Mouse (Mus musculus) CH12.LX (cell line): ENCODE measurements around the gene Cpb2. TPM values are rescaled to one million over a fixed set of nuclear protein-coding genes. Genes with fewer than 3 reads are reported as not detected.
A peak's percentile ranks its signal among the peaks of the same experiment; 100 is the strongest.

ENCODE experiments used
- DNase-seq: peaks from one replicate; pipeline ENCODE4 v3.0.0-alpha.2; 2013; ENCODE audit errors: extremely low read depth
- H3K27ac ChIP-seq: 2 replicates; pipeline ENCODE4 v1.5.1; 2012; ENCODE audit warnings: low read depth, mild to moderate bottlenecking, control low read depth, moderate library complexity; ENCODE audit not compliant: insufficient read depth
- H3K27me3 ChIP-seq: replicated peaks from 2 replicates; pipeline ENCODE3; 2012; ENCODE audit warnings: inconsistent platforms
- H3K36me3 ChIP-seq, 2 experiments: replicated peaks in 1 of 2; 2 replicates each; pipeline versions ENCODE3 to v1.6.1; 2012; ENCODE audit warnings: inconsistent platforms in 1 of 2, low read length in 1 of 2, mild to moderate bottlenecking in 1 of 2, mixed read lengths in 1 of 2, moderate library complexity in 1 of 2; ENCODE audit not compliant: control insufficient read depth in 1 of 2, insufficient read depth in 1 of 2
- H3K4me1 ChIP-seq, 2 experiments: 2 replicates each; pipeline ENCODE4 v1.6.1; 2012; ENCODE audit warnings: inconsistent platforms in 1 of 2, moderate library complexity in 1 of 2; ENCODE audit not compliant: insufficient read depth in 2 of 2, control insufficient read depth in 1 of 2
- H3K4me2 ChIP-seq: 2 replicates; pipeline ENCODE4 v1.6.1; 2012; ENCODE audit warnings: low read depth, mild to moderate bottlenecking, control low read depth; ENCODE audit not compliant: poor library complexity, insufficient read depth, severe bottlenecking
- H3K4me3 ChIP-seq, 3 experiments: fragments of 150-350 bp in 1 of 3; sonication (generic) in 1 of 3; replicated peaks in 1 of 3; 2 replicates each; pipeline versions ENCODE3 to v1.5.1; 2011 to 2012; ENCODE audit warnings: low read depth in 2 of 3, low read length in 2 of 3, mild to moderate bottlenecking in 2 of 3, moderate library complexity in 2 of 3, control low read depth in 1 of 3, improper control_type of control experiment in 1 of 3, inconsistent platforms in 1 of 3, mixed read lengths in 1 of 3; ENCODE audit not compliant: poor library complexity in 1 of 3
- H3K79me2 ChIP-seq: replicated peaks from 2 replicates; pipeline ENCODE4 v1.6.1; 2012; ENCODE audit warnings: mild to moderate bottlenecking, moderate library complexity; ENCODE audit not compliant: control insufficient read depth, poor library complexity, insufficient read depth, severe bottlenecking; ENCODE audit errors: extremely low read depth
- H3K9ac ChIP-seq: 2 replicates; pipeline ENCODE4 v1.6.1; 2012; ENCODE audit warnings: low read depth, mild to moderate bottlenecking, control low read depth, moderate library complexity; ENCODE audit not compliant: insufficient read depth
- H3K9me3 ChIP-seq: replicated peaks from 2 replicates; pipeline ENCODE3; 2012; ENCODE audit warnings: low read length, inconsistent platforms, mixed read lengths
- BHLHE40 ChIP-seq: IDR thresholded peaks from 2 replicates; pipeline ENCODE4 v1.6.1; 2011; ENCODE audit warnings: mild to moderate bottlenecking, low read depth, low read length, improper control_type of control experiment
- CHD1 ChIP-seq: IDR thresholded peaks from 2 replicates; pipeline ENCODE4 v1.6.1; 2012; ENCODE audit warnings: low read depth, low read length, improper control_type of control experiment, inconsistent platforms
- CHD2 ChIP-seq: IDR thresholded peaks from 2 replicates; pipeline ENCODE4 v1.6.1; 2011; ENCODE audit warnings: low read length, improper control_type of control experiment
- CTCF ChIP-seq, 2 experiments: IDR thresholded peaks in 1 of 2; conservative IDR thresholded peaks in 1 of 2; 2 replicates each; pipeline ENCODE4 v1.5.1; 2011 to 2012; ENCODE audit warnings: low read depth in 2 of 2, low read length in 2 of 2, improper control_type of control experiment in 1 of 2, inconsistent platforms in 1 of 2, mild to moderate bottlenecking in 1 of 2, moderate library complexity in 1 of 2
- ETS1 ChIP-seq: conservative IDR thresholded peaks from 2 replicates; pipeline ENCODE4 v1.6.1; 2012; ENCODE audit warnings: low read depth, mild to moderate bottlenecking, inconsistent platforms, low read length, improper control_type of control experiment, moderate library complexity
- GABPA ChIP-seq: IDR thresholded peaks from 2 replicates; pipeline ENCODE4 v1.6.1; 2012; ENCODE audit warnings: low read depth, low read length, improper control_type of control experiment, inconsistent platforms; ENCODE audit not compliant: insufficient replicate concordance
- JUND ChIP-seq: conservative IDR thresholded peaks from 2 replicates; pipeline ENCODE4 v1.6.1; 2011; ENCODE audit warnings: low read depth, low read length, improper control_type of control experiment
- KAT2A ChIP-seq: IDR thresholded peaks from 2 replicates; pipeline ENCODE4 v1.6.1; 2012; ENCODE audit warnings: low read length, improper control_type of control experiment, inconsistent platforms; ENCODE audit not compliant: insufficient replicate concordance
- MAFK ChIP-seq: IDR thresholded peaks from 2 replicates; pipeline ENCODE4 v1.6.1; 2011; ENCODE audit warnings: low read length, improper control_type of control experiment; ENCODE audit not compliant: insufficient replicate concordance
- MEF2A ChIP-seq: IDR thresholded peaks from 2 replicates; pipeline ENCODE4 v1.6.1; 2014; ENCODE audit warnings: low read depth, mild to moderate bottlenecking, inconsistent platforms, low read length, improper control_type of control experiment, borderline replicate concordance
- MXI1 ChIP-seq: IDR thresholded peaks from 2 replicates; pipeline ENCODE4 v1.6.1; 2011; ENCODE audit warnings: mild to moderate bottlenecking, low read depth, low read length, improper control_type of control experiment
- MYC ChIP-seq: IDR thresholded peaks from 2 replicates; pipeline ENCODE4 v1.6.1; 2011; ENCODE audit warnings: low read depth, mild to moderate bottlenecking, improper control_type of control experiment, low read length
- NELFE ChIP-seq: IDR thresholded peaks from 2 replicates; pipeline ENCODE4 v1.6.1; 2011; ENCODE audit warnings: low read depth, low read length, improper control_type of control experiment
- PAX5 ChIP-seq: IDR thresholded peaks from 2 replicates; pipeline ENCODE4 v1.6.1; 2012; ENCODE audit warnings: low read length, inconsistent platforms, mixed read lengths
- RAD21 ChIP-seq: IDR thresholded peaks from 2 replicates; pipeline ENCODE4 v1.6.1; 2011; ENCODE audit warnings: low read depth, mild to moderate bottlenecking, low read length, improper control_type of control experiment, moderate library complexity
- RCOR1 ChIP-seq: conservative IDR thresholded peaks from 2 replicates; pipeline ENCODE4 v1.6.1; 2012; ENCODE audit warnings: low read depth, mild to moderate bottlenecking, inconsistent platforms, low read length, improper control_type of control experiment
- SIN3A ChIP-seq: IDR thresholded peaks from 2 replicates; pipeline ENCODE4 v1.6.1; 2012; ENCODE audit warnings: low read length, improper control_type of control experiment, inconsistent platforms
- SMC3 ChIP-seq: IDR thresholded peaks from 2 replicates; pipeline ENCODE4 v1.6.1; 2011; ENCODE audit warnings: low read depth, low read length, improper control_type of control experiment
- USF1 ChIP-seq: IDR thresholded peaks from 2 replicates; pipeline ENCODE4 v1.6.1; 2014; ENCODE audit warnings: low read depth, mild to moderate bottlenecking, inconsistent platforms, low read length, improper control_type of control experiment
- USF2 ChIP-seq: conservative IDR thresholded peaks from 2 replicates; pipeline ENCODE4 v1.6.1; 2011; ENCODE audit warnings: low read depth, low read length, improper control_type of control experiment
- ZC3H11A ChIP-seq: IDR thresholded peaks from 2 replicates; pipeline ENCODE4 v1.6.1; 2012; ENCODE audit warnings: low read depth, mild to moderate bottlenecking, inconsistent platforms, low read length, improper control_type of control experiment
- ZKSCAN1 ChIP-seq: IDR thresholded peaks from 2 replicates; pipeline ENCODE4 v1.6.1; 2012; ENCODE audit warnings: low read depth, inconsistent platforms, low read length, improper control_type of control experiment, borderline replicate concordance
- ZMIZ1 ChIP-seq: IDR thresholded peaks from 2 replicates; pipeline ENCODE4 v1.6.1; 2012; ENCODE audit warnings: low read depth, mild to moderate bottlenecking, inconsistent platforms, low read length, improper control_type of control experiment
- dilution Hi-C: fragments of 300-500 bp; cut with MboI; formaldehyde crosslinking; loops from 2 replicates; pipeline ENCODE4 v1.14.3; 2020; ENCODE audit warnings: low sequenced_read_pairs; ENCODE audit not compliant: extremely low pct_unique_long_range_greater_than_20kb, extremely low pct_ligation_motif_present
- in situ Hi-C: fragments of 300-500 bp; cut with MboI; formaldehyde crosslinking; loops from 3 replicates; pipeline ENCODE4 v1.14.3; 2019; ENCODE audit warnings: low sequenced_read_pairs, low pct_ligation_motif_present, low pct_unique_long_range_greater_than_20kb, mixed read lengths
- polyA plus RNA-seq: library from polyadenylated mRNA; unstranded; fragments of >175 nt; gene quantifications from 2 replicates; pipeline ENCODE4 v1.2.1, GENCODE M21; 2012; ENCODE audit warnings: low read depth; ENCODE audit not compliant: insufficient read length
- total RNA-seq, 2 experiments: library from RNA; depleted of rRNA; stranded (reverse); fragments of 300-350 nt in 1 of 2; fragments of >200 nt in 1 of 2; gene quantifications; 2 replicates each; pipeline ENCODE4 v1.2.3; 2012 to 2014

Gene Cpb2
- total and polyA plus RNA-seq, 3 experiments = not detected

GRCm38 (mm10) chr14:75280406-75280805 is 38.3 kb downstream of the Cpb2 start:
- no peak overlapping the region for H3K4me2 ChIP-seq
- no peak for DNase-seq
- H3K4me3 ChIP-seq = no peak overlapping the region
- H3K27me3 ChIP-seq = peaks cover 31% of the 10 kb centered on the region
- no peak overlapping the region for H3K9ac ChIP-seq
- peaks cover 9% of the 10 kb centered on the region for H3K79me2 ChIP-seq
- H3K36me3 ChIP-seq = no peaks in the 10 kb centered on the region
- dilution Hi-C loops (no loop called here), in situ Hi-C loops (no loop called here)
- no peaks in the 10 kb centered on the region for H3K9me3 ChIP-seq
- no peak overlapping the region for H3K27ac ChIP-seq
- TF ChIP-seq RAD21 = no peak
- no peak for TF ChIP-seq BHLHE40
- no peak for TF ChIP-seq ZKSCAN1
- no peak for TF ChIP-seq SMC3
- TF ChIP-seq JUND = no peak
- TF ChIP-seq CHD1 = no peak
- no peak for TF ChIP-seq PAX5
- no peak for TF ChIP-seq ZMIZ1
- no peak for TF ChIP-seq RCOR1
- no peak for TF ChIP-seq MXI1
- peaks cover 0 to 7% of the 10 kb centered on the region in 2 experiments; a peak in 2 of 4 replicates for H3K4me1 ChIP-seq

GRCm38 (mm10) chr14:75283609-75284192 is 41.6 kb downstream of the Cpb2 start:
- in situ Hi-C loops (no loop called here), dilution Hi-C loops (no loop called here)
- H3K4me2 ChIP-seq = peak overlapping the region; percentile 88
- H3K4me1 ChIP-seq = peaks cover 0 to 16% of the 10 kb centered on the region in 2 experiments; a peak in 2 of 4 replicates
- peaks cover 31% of the 10 kb centered on the region for H3K27me3 ChIP-seq
- peak overlapping the region; percentile 81 to 95 (median 92) for H3K4me3 ChIP-seq
- H3K9ac ChIP-seq = peak overlapping the region; percentile 91
- H3K27ac ChIP-seq = no peak overlapping the region
- no peaks in the 10 kb centered on the region for H3K9me3 ChIP-seq
- peak; percentile 39 for DNase-seq
- H3K36me3 ChIP-seq = no peaks in the 10 kb centered on the region
- no peak for TF ChIP-seq RAD21
- no peak for TF ChIP-seq MXI1
- no peak for TF ChIP-seq CTCF (conservative IDR thresholded peaks at IDR 0.05 in 1 of 2, IDR thresholded peaks at IDR 0.05 in 1 of 2; ENCODE audit: low read depth in 2 of 2, low read length in 2 of 2)
- no peak for TF ChIP-seq MEF2A
- no peak for TF ChIP-seq ZC3H11A
- 0 out of 2 replicates have a peak, but pooled peaks have one; percentile 31 for TF ChIP-seq USF2
- TF ChIP-seq ZKSCAN1 = no peak
- TF ChIP-seq ETS1 = no peak
- TF ChIP-seq JUND = no peak
- no peak for TF ChIP-seq MAFK
- TF ChIP-seq NELFE = no peak
- TF ChIP-seq GABPA = no peak
- TF ChIP-seq CHD1 = no peak; the same call in 1 of the 2 replicates
- peak; percentile 44 for TF ChIP-seq USF1
- no peak for TF ChIP-seq SIN3A
- no peak for TF ChIP-seq MYC
- TF ChIP-seq CHD2 = no peak
- no peak for TF ChIP-seq KAT2A
- H3K79me2 ChIP-seq = peaks cover 24% of the 10 kb centered on the region
